Mouse (Mus musculus) CH12.LX (cell line): ENCODE measurements around the gene Gpatch1. TPM values are rescaled to one million over a fixed set of nuclear protein-coding genes. Genes with fewer than 3 reads are reported as not detected.

ENCODE experiments used
- DNase-seq: peaks from one replicate; pipeline ENCODE4 v3.0.0-alpha.2; 2013; ENCODE audit errors: extremely low read depth
- H3K27ac ChIP-seq: 2 replicates; pipeline ENCODE4 v1.5.1; 2012; ENCODE audit warnings: low read depth, mild to moderate bottlenecking, control low read depth, moderate library complexity; ENCODE audit not compliant: insufficient read depth
- H3K27me3 ChIP-seq: replicated peaks from 2 replicates; pipeline ENCODE3; 2012; ENCODE audit warnings: inconsistent platforms
- H3K36me3 ChIP-seq, 2 experiments: replicated peaks in 1 of 2; 2 replicates each; pipeline versions ENCODE3 to v1.6.1; 2012; ENCODE audit warnings: inconsistent platforms in 1 of 2, low read length in 1 of 2, mild to moderate bottlenecking in 1 of 2, mixed read lengths in 1 of 2, moderate library complexity in 1 of 2; ENCODE audit not compliant: control insufficient read depth in 1 of 2, insufficient read depth in 1 of 2
- H3K4me1 ChIP-seq, 2 experiments: 2 replicates each; pipeline ENCODE4 v1.6.1; 2012; ENCODE audit warnings: inconsistent platforms in 1 of 2, moderate library complexity in 1 of 2; ENCODE audit not compliant: insufficient read depth in 2 of 2, control insufficient read depth in 1 of 2
- H3K4me2 ChIP-seq: 2 replicates; pipeline ENCODE4 v1.6.1; 2012; ENCODE audit warnings: low read depth, mild to moderate bottlenecking, control low read depth; ENCODE audit not compliant: poor library complexity, insufficient read depth, severe bottlenecking
- H3K4me3 ChIP-seq, 3 experiments: fragments of 150-350 bp in 1 of 3; sonication (generic) in 1 of 3; replicated peaks in 1 of 3; 2 replicates each; pipeline versions ENCODE3 to v1.5.1; 2011 to 2012; ENCODE audit warnings: low read depth in 2 of 3, low read length in 2 of 3, mild to moderate bottlenecking in 2 of 3, moderate library complexity in 2 of 3, control low read depth in 1 of 3, improper control_type of control experiment in 1 of 3, inconsistent platforms in 1 of 3, mixed read lengths in 1 of 3; ENCODE audit not compliant: poor library complexity in 1 of 3
- H3K79me2 ChIP-seq: replicated peaks from 2 replicates; pipeline ENCODE4 v1.6.1; 2012; ENCODE audit warnings: mild to moderate bottlenecking, moderate library complexity; ENCODE audit not compliant: control insufficient read depth, poor library complexity, insufficient read depth, severe bottlenecking; ENCODE audit errors: extremely low read depth
- H3K9ac ChIP-seq: 2 replicates; pipeline ENCODE4 v1.6.1; 2012; ENCODE audit warnings: low read depth, mild to moderate bottlenecking, control low read depth, moderate library complexity; ENCODE audit not compliant: insufficient read depth
- H3K9me3 ChIP-seq: replicated peaks from 2 replicates; pipeline ENCODE3; 2012; ENCODE audit warnings: low read length, inconsistent platforms, mixed read lengths
- BHLHE40 ChIP-seq: IDR thresholded peaks from 2 replicates; pipeline ENCODE4 v1.6.1; 2011; ENCODE audit warnings: mild to moderate bottlenecking, low read depth, low read length, improper control_type of control experiment
- CHD1 ChIP-seq: IDR thresholded peaks from 2 replicates; pipeline ENCODE4 v1.6.1; 2012; ENCODE audit warnings: low read depth, low read length, improper control_type of control experiment, inconsistent platforms
- CHD2 ChIP-seq: IDR thresholded peaks from 2 replicates; pipeline ENCODE4 v1.6.1; 2011; ENCODE audit warnings: low read length, improper control_type of control experiment
- CTCF ChIP-seq, 2 experiments: IDR thresholded peaks in 1 of 2; conservative IDR thresholded peaks in 1 of 2; 2 replicates each; pipeline ENCODE4 v1.5.1; 2011 to 2012; ENCODE audit warnings: low read depth in 2 of 2, low read length in 2 of 2, improper control_type of control experiment in 1 of 2, inconsistent platforms in 1 of 2, mild to moderate bottlenecking in 1 of 2, moderate library complexity in 1 of 2
- ELF1 ChIP-seq: IDR thresholded peaks from 2 replicates; pipeline ENCODE4 v1.6.1; 2014; ENCODE audit warnings: low read depth, mild to moderate bottlenecking, inconsistent platforms, low read length, improper control_type of control experiment
- EP300 ChIP-seq: IDR thresholded peaks from 2 replicates; pipeline ENCODE4 v1.6.1; 2011; ENCODE audit warnings: low read length, improper control_type of control experiment
- GABPA ChIP-seq: IDR thresholded peaks from 2 replicates; pipeline ENCODE4 v1.6.1; 2012; ENCODE audit warnings: low read depth, low read length, improper control_type of control experiment, inconsistent platforms; ENCODE audit not compliant: insufficient replicate concordance
- JUND ChIP-seq: conservative IDR thresholded peaks from 2 replicates; pipeline ENCODE4 v1.6.1; 2011; ENCODE audit warnings: low read depth, low read length, improper control_type of control experiment
- KAT2A ChIP-seq: IDR thresholded peaks from 2 replicates; pipeline ENCODE4 v1.6.1; 2012; ENCODE audit warnings: low read length, improper control_type of control experiment, inconsistent platforms; ENCODE audit not compliant: insufficient replicate concordance
- MAFK ChIP-seq: IDR thresholded peaks from 2 replicates; pipeline ENCODE4 v1.6.1; 2011; ENCODE audit warnings: low read length, improper control_type of control experiment; ENCODE audit not compliant: insufficient replicate concordance
- MAX ChIP-seq: IDR thresholded peaks from 2 replicates; pipeline ENCODE4 v1.6.1; 2011; ENCODE audit warnings: low read length, improper control_type of control experiment
- MAZ ChIP-seq: IDR thresholded peaks from 2 replicates; pipeline ENCODE4 v1.6.1; 2012; ENCODE audit warnings: low read depth, mild to moderate bottlenecking, inconsistent platforms, low read length, improper control_type of control experiment, moderate library complexity
- MXI1 ChIP-seq: IDR thresholded peaks from 2 replicates; pipeline ENCODE4 v1.6.1; 2011; ENCODE audit warnings: mild to moderate bottlenecking, low read depth, low read length, improper control_type of control experiment
- MYC ChIP-seq: IDR thresholded peaks from 2 replicates; pipeline ENCODE4 v1.6.1; 2011; ENCODE audit warnings: low read depth, mild to moderate bottlenecking, improper control_type of control experiment, low read length
- NRF1 ChIP-seq: IDR thresholded peaks from 2 replicates; pipeline ENCODE4 v1.6.1; 2014; ENCODE audit warnings: low read depth, mild to moderate bottlenecking, inconsistent platforms, low read length, improper control_type of control experiment, moderate library complexity
- POLR2A ChIP-seq: IDR thresholded peaks from 2 replicates; pipeline ENCODE4 v1.6.1; 2011; ENCODE audit warnings: low read depth, mild to moderate bottlenecking, improper control_type of control experiment, low read length
- POLR2AphosphoS2 ChIP-seq: IDR thresholded peaks from 2 replicates; pipeline ENCODE4 v1.6.1; 2011; ENCODE audit warnings: low read depth, low read length, improper control_type of control experiment
- RAD21 ChIP-seq: IDR thresholded peaks from 2 replicates; pipeline ENCODE4 v1.6.1; 2011; ENCODE audit warnings: low read depth, mild to moderate bottlenecking, low read length, improper control_type of control experiment, moderate library complexity
- RCOR1 ChIP-seq: conservative IDR thresholded peaks from 2 replicates; pipeline ENCODE4 v1.6.1; 2012; ENCODE audit warnings: low read depth, mild to moderate bottlenecking, inconsistent platforms, low read length, improper control_type of control experiment
- SIN3A ChIP-seq: IDR thresholded peaks from 2 replicates; pipeline ENCODE4 v1.6.1; 2012; ENCODE audit warnings: low read length, improper control_type of control experiment, inconsistent platforms
- SMC3 ChIP-seq: IDR thresholded peaks from 2 replicates; pipeline ENCODE4 v1.6.1; 2011; ENCODE audit warnings: low read depth, low read length, improper control_type of control experiment
- TBP ChIP-seq: conservative IDR thresholded peaks from 2 replicates; pipeline ENCODE4 v1.6.1; 2011; ENCODE audit warnings: low read depth, low read length, improper control_type of control experiment
- TCF12 ChIP-seq: IDR thresholded peaks from 2 replicates; pipeline ENCODE4 v1.6.1; 2014; ENCODE audit warnings: low read depth, mild to moderate bottlenecking, inconsistent platforms, low read length, improper control_type of control experiment
- UBTF ChIP-seq: IDR thresholded peaks from 2 replicates; pipeline ENCODE4 v1.6.1; 2012; ENCODE audit warnings: low read depth, mild to moderate bottlenecking, inconsistent platforms, low read length, improper control_type of control experiment, moderate library complexity
- USF1 ChIP-seq: IDR thresholded peaks from 2 replicates; pipeline ENCODE4 v1.6.1; 2014; ENCODE audit warnings: low read depth, mild to moderate bottlenecking, inconsistent platforms, low read length, improper control_type of control experiment
- ZC3H11A ChIP-seq: IDR thresholded peaks from 2 replicates; pipeline ENCODE4 v1.6.1; 2012; ENCODE audit warnings: low read depth, mild to moderate bottlenecking, inconsistent platforms, low read length, improper control_type of control experiment
- ZNF384 ChIP-seq: IDR thresholded peaks from 2 replicates; pipeline ENCODE4 v1.6.1; 2012; ENCODE audit warnings: low read depth, low read length, improper control_type of control experiment, inconsistent platforms
- dilution Hi-C: fragments of 300-500 bp; cut with MboI; formaldehyde crosslinking; loops from 2 replicates; pipeline ENCODE4 v1.14.3; 2020; ENCODE audit warnings: low sequenced_read_pairs; ENCODE audit not compliant: extremely low pct_unique_long_range_greater_than_20kb, extremely low pct_ligation_motif_present
- in situ Hi-C: fragments of 300-500 bp; cut with MboI; formaldehyde crosslinking; loops from 3 replicates; pipeline ENCODE4 v1.14.3; 2019; ENCODE audit warnings: low sequenced_read_pairs, low pct_ligation_motif_present, low pct_unique_long_range_greater_than_20kb, mixed read lengths
- polyA plus RNA-seq: library from polyadenylated mRNA; unstranded; fragments of >175 nt; gene quantifications from 2 replicates; pipeline ENCODE4 v1.2.1, GENCODE M21; 2012; ENCODE audit warnings: low read depth; ENCODE audit not compliant: insufficient read length
- total RNA-seq, 2 experiments: library from RNA; depleted of rRNA; stranded (reverse); fragments of 300-350 nt in 1 of 2; fragments of >200 nt in 1 of 2; gene quantifications; 2 replicates each; pipeline ENCODE4 v1.2.3; 2012 to 2014

Gpatch1 gene
- total and polyA plus RNA-seq, 3 experiments = 4.3 to 14.2 (median 6.9) TPM

DNA sequence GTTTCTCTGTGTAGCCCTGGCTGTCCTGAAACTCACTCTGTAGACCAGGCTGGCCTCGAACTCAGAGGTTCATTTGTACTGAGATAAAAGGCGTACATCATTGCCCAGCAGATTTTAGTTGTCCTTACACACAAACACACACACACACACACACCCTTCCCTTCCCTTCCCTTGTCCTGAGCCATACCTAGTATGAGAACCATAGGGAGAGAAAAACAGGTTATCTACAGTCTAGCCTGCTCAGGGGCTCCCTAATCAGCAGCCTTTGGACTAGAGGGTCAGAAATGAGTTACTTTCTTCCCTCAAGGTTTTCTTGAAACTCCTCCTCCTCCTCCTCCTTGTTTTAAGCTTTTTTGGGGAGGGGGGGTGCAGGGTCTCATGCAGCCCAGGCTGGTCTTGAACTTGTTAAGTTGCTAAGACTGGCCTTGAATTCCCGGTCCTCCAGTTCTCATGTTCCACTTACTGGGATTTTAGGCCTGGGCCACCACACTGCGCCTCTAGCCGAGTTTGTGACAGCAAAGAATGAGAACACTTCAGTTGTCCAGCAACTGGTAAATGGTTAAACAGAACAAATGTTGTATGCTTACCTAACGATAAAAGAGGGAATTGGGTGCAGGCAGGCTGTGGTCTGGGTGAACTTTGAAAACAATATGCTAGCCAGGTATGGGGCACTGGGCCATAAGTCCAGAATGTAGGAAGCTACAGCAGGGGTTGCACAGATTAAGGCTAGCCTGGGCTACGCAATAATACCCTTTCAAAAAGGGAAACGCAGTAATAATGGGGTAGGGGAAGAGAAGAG is 31.8 kb upstream of the Gpatch1 start:
- Histone ChIP-seq H3K9ac (no peak overlapping the region), H3K9me3 (peaks cover 4% of the 10 kb centered on the region), H3K27me3 (peaks cover 19% of the 10 kb centered on the region), H3K27ac (no peak overlapping the region), H3K36me3 (no peaks in the 10 kb centered on the region), H3K4me2 (no peak overlapping the region), H3K79me2 (no peaks in the 10 kb centered on the region), H3K4me1 (no peaks in the 10 kb centered on the region), H3K4me3 (no peak overlapping the region)
- dilution Hi-C loops = no loop called here
- in situ Hi-C loops = no loop called here
- no peak for DNase-seq
- TF ChIP-seq KAT2A = no peak
- TF ChIP-seq MAZ = no peak
- TF ChIP-seq MAFK = no peak
- TF ChIP-seq BHLHE40 = no peak
- TF ChIP-seq SIN3A = no peak
- TF ChIP-seq EP300 = no peak
- TF ChIP-seq CHD1 = no peak
- no peak for TF ChIP-seq USF1
- TF ChIP-seq JUND = no peak
- TF ChIP-seq RAD21 = no peak
- TF ChIP-seq CHD2 = no peak
- no peak for TF ChIP-seq TBP
- no peak for TF ChIP-seq MXI1
- no peak for TF ChIP-seq UBTF
- TF ChIP-seq RCOR1 = no peak
- TF ChIP-seq TCF12 = no peak
- TF ChIP-seq MAX = no peak
- TF ChIP-seq ZC3H11A = no peak

DNA sequence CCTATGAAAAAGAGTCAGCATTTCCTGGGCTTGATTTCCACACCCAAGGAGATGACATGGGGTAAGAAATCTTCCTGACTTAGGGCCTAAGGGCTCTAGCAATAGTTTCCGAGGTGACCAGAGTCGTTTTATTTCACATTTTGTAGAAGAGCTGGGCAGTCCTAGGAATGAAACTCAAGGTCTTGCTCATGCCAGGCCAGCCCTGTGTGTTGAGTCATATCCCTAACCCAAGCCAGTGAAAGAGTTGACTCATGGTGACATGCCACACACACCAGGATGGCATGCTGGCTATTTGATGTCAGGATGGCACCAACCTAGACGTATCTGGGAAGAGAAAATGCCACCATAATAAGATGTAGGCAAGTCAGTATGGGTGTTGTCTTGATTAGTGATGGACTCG is 30.8 kb upstream of the Gpatch1 start:
- Histone ChIP-seq H3K27ac (no peak overlapping the region), H3K36me3 (no peaks in the 10 kb centered on the region), H3K4me3 (no peak overlapping the region), H3K79me2 (no peaks in the 10 kb centered on the region)
- dilution Hi-C loops = no loop called here
- TF ChIP-seq USF1 (no peak), ELF1 (no peak), CTCF (conservative IDR thresholded peaks at IDR 0.05 in 1 of 2, IDR thresholded peaks at IDR 0.05 in 1 of 2; ENCODE audit: low read depth in 2 of 2, low read length in 2 of 2) (no peak), MAFK (no peak), TCF12 (no peak), POLR2A (no peak), SIN3A (no peak), ZNF384 (no peak), GABPA (no peak), MYC (no peak), POLR2AphosphoS2 (no peak), RAD21 (no peak), SMC3 (no peak), ZC3H11A (no peak), CHD1 (no peak), NRF1 (no peak)
- TF ChIP-seq, all 38 proteins: peak for 0
- H3K9me3 ChIP-seq = peaks cover 4% of the 10 kb centered on the region
- H3K9ac ChIP-seq = no peak overlapping the region
- DNase-seq = no peak
- H3K27me3 ChIP-seq = peaks cover 19% of the 10 kb centered on the region
- H3K4me1 ChIP-seq = no peaks in the 10 kb centered on the region
- in situ Hi-C loops = no loop called here
- no peak overlapping the region for H3K4me2 ChIP-seq
